Mouse (Mus musculus) hindbrain, embryonic 16.5 days (tissue): ENCODE data around the gene Cfap300. TPM values are rescaled to one million over a fixed set of nuclear protein-coding genes. Genes with fewer than 3 reads are reported as not detected.

ENCODE experiments used
- ATAC-seq: fragments of 200-750 bp; cut with Nextera tagmentation; 2 replicates; pipeline ENCODE4 v1.8.0; 2017; ENCODE audit warnings: moderate TSS enrichment, moderate library complexity
- H3K27ac ChIP-seq: fragments of 300-500 bp; sonication (generic); 2 replicates; pipeline ENCODE4 v1.5.1; 2014; ENCODE audit warnings: low read depth, mild to moderate bottlenecking, control low read depth, low read length, moderate library complexity
- H3K27me3 ChIP-seq: fragments of 300-500 bp; sonication (generic); replicated peaks from 2 replicates; pipeline ENCODE4 v1.6.1; 2014; ENCODE audit warnings: low read length; ENCODE audit not compliant: control insufficient read depth, insufficient read depth
- H3K36me3 ChIP-seq: fragments of 300-500 bp; sonication (generic); 2 replicates; pipeline ENCODE4 v1.6.1; 2014; ENCODE audit warnings: mild to moderate bottlenecking, low read length, moderate library complexity, mixed read lengths; ENCODE audit not compliant: control insufficient read depth, insufficient read depth
- H3K4me1 ChIP-seq: fragments of 300-500 bp; sonication (generic); 2 replicates; pipeline ENCODE4 v1.6.1; 2014; ENCODE audit warnings: low read depth, low read length; ENCODE audit not compliant: control insufficient read depth, insufficient read depth
- H3K4me2 ChIP-seq: fragments of 300-500 bp; sonication (generic); 2 replicates; pipeline ENCODE4 v1.6.1; 2014; ENCODE audit warnings: mild to moderate bottlenecking, low read length, control low read depth, moderate library complexity
- H3K4me3 ChIP-seq: fragments of 300-500 bp; sonication (generic); 2 replicates; pipeline ENCODE4 v1.5.1; 2014; ENCODE audit warnings: mild to moderate bottlenecking, low read length, control low read depth, moderate library complexity
- H3K9ac ChIP-seq: fragments of 300-500 bp; sonication (generic); 2 replicates; pipeline ENCODE4 v1.6.1; 2014; ENCODE audit warnings: low read depth, mild to moderate bottlenecking, control low read depth, low read length, moderate library complexity
- H3K9me3 ChIP-seq: fragments of 300-500 bp; sonication (generic); 2 replicates; pipeline ENCODE4 v1.6.1; 2014; ENCODE audit warnings: mild to moderate bottlenecking, low read length, moderate library complexity; ENCODE audit not compliant: control insufficient read depth
- WGBS: fragments of 180-500 bp; shearing (Covaris S2); extraction: QIAGEN DNeasy Blood & Tissue Kit; methylation state at CpG from one replicate; pipeline ENCODE4 v1.1.7; 2014; 5-methylcytosine and 5-hydroxymethylcytosine counted together
- polyA plus RNA-seq: library from polyadenylated mRNA; unstranded; fragments of >200 nt; fragmentation: Nextera tagmentation; extraction: Ambion mirVana; gene quantifications from 2 replicates; pipeline ENCODE4 v1.2.1, GENCODE M21; 2015

The Cfap300 gene
- 13.5 and 16.9 TPM in 2 replicates for polyA plus RNA-seq

GRCm38 (mm10) chr9:8042338-8043043 is at the start of gene Cfap300:
Gene Cfap300 (minus strand): TSS chr9:8042823.
- Histone ChIP-seq H3K9ac (peak within 1 kb of the TSS; percentile 87), H3K36me3 (no peaks in the 10 kb centered on the region), H3K4me3 (peak within 1 kb of the TSS; percentile 78), H3K27ac (peak within 1 kb of the TSS; percentile 92), H3K9me3 (no peaks in the 10 kb centered on the region), H3K27me3 (no peaks in the 10 kb centered on the region), H3K4me2 (peak within 1 kb of the TSS; percentile 79), H3K4me1 (peaks cover 10% of the 10 kb centered on the region)
- ATAC-seq, result peak; percentile 99
- under 1% methylated on average over 39 of the region's 39 CpGs for WGBS

GRCm38 (mm10) chr9:8078882-8079281 is 36.3 kb upstream of the Cfap300 start:
- H3K27me3 ChIP-seq, result no peaks in the 10 kb centered on the region
- 92% methylated on average over 5 of the region's 5 CpGs for WGBS
- H3K9me3 ChIP-seq, result no peaks in the 10 kb centered on the region
- H3K9ac ChIP-seq, result no peak overlapping the region
- no peaks in the 10 kb centered on the region for H3K4me1 ChIP-seq
- no peak overlapping the region for H3K27ac ChIP-seq
- H3K4me2 ChIP-seq, result no peak overlapping the region
- H3K36me3 ChIP-seq, result no peaks in the 10 kb centered on the region; the same call in 1 of the 2 replicates
- ATAC-seq, result no peak
- no peak overlapping the region for H3K4me3 ChIP-seq

- peak; percentile 61; the same call in 1 of the 2 replicates for ATAC-seq
- Histone ChIP-seq H3K36me3 (no peaks in the 10 kb centered on the region; the same call in 1 of the 2 replicates), H3K27ac (no peak overlapping the region), H3K4me3 (no peak overlapping the region), H3K9ac (no peak overlapping the region), H3K9me3 (no peaks in the 10 kb centered on the region), H3K27me3 (no peaks in the 10 kb centered on the region), H3K4me2 (no peak overlapping the region), H3K4me1 (no peaks in the 10 kb centered on the region)
Observed at GRCm38 (mm10) chr9:8074345-8074744, 31.7 kb upstream of the Cfap300 start.

- no peak for ATAC-seq
- H3K4me3 ChIP-seq, result no peak overlapping the region
- H3K27ac ChIP-seq, result no peak overlapping the region
- H3K36me3 ChIP-seq, result no peaks in the 10 kb centered on the region; the same call in 1 of the 2 replicates
- H3K27me3 ChIP-seq, result no peaks in the 10 kb centered on the region
- H3K4me2 ChIP-seq, result no peak overlapping the region
- H3K4me1 ChIP-seq, result no peaks in the 10 kb centered on the region
- no peaks in the 10 kb centered on the region for H3K9me3 ChIP-seq
- H3K9ac ChIP-seq, result no peak overlapping the region
- WGBS, result 93% methylated on average over 3 of the region's 3 CpGs
Observed at GRCm38 (mm10) chr9:8073203-8073755, 30.7 kb upstream of the Cfap300 start.

GRCm38 (mm10) chr9:8059636-8060035 is 17.0 kb upstream of the Cfap300 start:
- H3K36me3 ChIP-seq, result no peaks in the 10 kb centered on the region
- H3K4me2 ChIP-seq, result no peak overlapping the region
- no peaks in the 10 kb centered on the region; the same call in 1 of the 2 replicates for H3K9me3 ChIP-seq
- no peak overlapping the region for H3K4me3 ChIP-seq
- 0 out of 2 replicates have a peak, but pooled peaks have one; percentile 37 for ATAC-seq
- 72% methylated on average over 3 of the region's 3 CpGs for WGBS
- H3K27ac ChIP-seq, result no peak overlapping the region
- no peaks in the 10 kb centered on the region for H3K4me1 ChIP-seq
- no peaks in the 10 kb centered on the region for H3K27me3 ChIP-seq
- H3K9ac ChIP-seq, result no peak overlapping the region

GRCm38 (mm10) chr9:8054831-8055230 is 12.2 kb upstream of the Cfap300 start:
- Histone ChIP-seq H3K4me1 (no peaks in the 10 kb centered on the region), H3K9ac (no peak overlapping the region), H3K4me2 (no peak overlapping the region), H3K36me3 (no peaks in the 10 kb centered on the region), H3K27me3 (no peaks in the 10 kb centered on the region), H3K9me3 (no peaks in the 10 kb centered on the region), H3K27ac (no peak overlapping the region), H3K4me3 (no peak overlapping the region)
- no peak for ATAC-seq
- 52% methylated on average over 1 of the region's 1 CpGs for WGBS

- Histone ChIP-seq H3K4me2 (peak overlapping the region; percentile 79), H3K36me3 (no peaks in the 10 kb centered on the region), H3K9me3 (no peaks in the 10 kb centered on the region), H3K27ac (peak overlapping the region; percentile 92), H3K9ac (peak overlapping the region; percentile 41; the same call in 1 of the 2 replicates), H3K4me3 (peak overlapping the region; percentile 78), H3K27me3 (no peaks in the 10 kb centered on the region), H3K4me1 (peaks cover 10% of the 10 kb centered on the region)
- peak; percentile 74 for ATAC-seq
- WGBS, result 21% methylated on average over 5 of the region's 5 CpGs
Observed at GRCm38 (mm10) chr9:8043044-8043387, 393 bp upstream of the Cfap300 start.

- H3K4me1 ChIP-seq, result no peaks in the 10 kb centered on the region
- no peak overlapping the region for H3K4me3 ChIP-seq
- no peak overlapping the region for H3K9ac ChIP-seq
- no peak overlapping the region for H3K27ac ChIP-seq
- H3K4me2 ChIP-seq, result no peak overlapping the region
- no peaks in the 10 kb centered on the region for H3K36me3 ChIP-seq
- no peaks in the 10 kb centered on the region for H3K9me3 ChIP-seq
- 41% methylated on average over 7 of the region's 7 CpGs for WGBS
- no peak for ATAC-seq
- H3K27me3 ChIP-seq, result no peaks in the 10 kb centered on the region
Observed at GRCm38 (mm10) chr9:8035546-8035945, 7.1 kb downstream of the Cfap300 start.

- H3K36me3 ChIP-seq, result no peaks in the 10 kb centered on the region
- no peak overlapping the region for H3K4me3 ChIP-seq
- no peak for ATAC-seq
- H3K9me3 ChIP-seq, result no peaks in the 10 kb centered on the region
- H3K27me3 ChIP-seq, result no peaks in the 10 kb centered on the region
- WGBS, result 59% methylated on average over 4 of the region's 4 CpGs
- H3K4me2 ChIP-seq, result no peak overlapping the region
- H3K4me1 ChIP-seq, result no peaks in the 10 kb centered on the region
- no peak overlapping the region for H3K27ac ChIP-seq
- no peak overlapping the region for H3K9ac ChIP-seq
Observed at GRCm38 (mm10) chr9:8035091-8035490, 7.5 kb downstream of the Cfap300 start.
